Mouse (Mus musculus): ENCODE results near the gene Anks1.

- TF ChIP-seq GATA1 (IDR thresholded peaks at IDR 0.05; ENCODE audit: borderline replicate concordance, low read length) (no peak), FLI1 (IDR thresholded peaks at IDR 0.05; ENCODE audit: low read length) (no peak)
Measured at GRCm38 (mm10) chr17:28079618-28080017, 170.5 kb downstream of the Anks1 start.

All from megakaryocyte, embryonic 14.5 days (primary cell).